Mouse (Mus musculus): ENCODE data around the gene Lamb3. TPM values are rescaled to one million over a fixed set of nuclear protein-coding genes. Genes with fewer than 3 reads are reported as not detected.

Lamb3 gene
- polyA plus RNA-seq, 1 experiment: 2.7 TPM

- peaks cover 43% of the 10 kb centered on the region for H3K4me1 ChIP-seq (ENCODE audit: control insufficient read depth, insufficient read depth, low read length)
- H3K27ac ChIP-seq (ENCODE audit: insufficient read depth, low read depth, low read length): peak overlapping the region; percentile 100
- H3K4me3 ChIP-seq (ENCODE audit: insufficient read depth, low read depth, low read length): no peak overlapping the region
- no peaks in the 10 kb centered on the region for H3K36me3 ChIP-seq (ENCODE audit: control insufficient read depth, insufficient read depth, low read length)
- 36% methylated on average over 5 of the region's 5 CpGs for WGBS
- TF ChIP-seq POLR2A (IDR thresholded peaks at IDR 0.05; ENCODE audit: low read depth, low read length) (no peak), CTCF (conservative IDR thresholded peaks at IDR 0.05; ENCODE audit: insufficient read depth, insufficient read length, low read depth, low read length) (no peak)
- DNase-seq: no peak
- H3K27me3 ChIP-seq (replicated peaks; ENCODE audit: control insufficient read depth, insufficient read depth, low read length): no peaks in the 10 kb centered on the region
Observed at GRCm38 (mm10) chr1:193230935-193231334, 23.4 kb downstream of the Lamb3 start.

GRCm38 (mm10) chr1:193232732-193233131 is 25.2 kb downstream of the Lamb3 start:
- H3K4me1 ChIP-seq (ENCODE audit: control insufficient read depth, insufficient read depth, low read length): peaks cover 29% of the 10 kb centered on the region
- no peaks in the 10 kb centered on the region for H3K27me3 ChIP-seq (replicated peaks; ENCODE audit: control insufficient read depth, insufficient read depth, low read length)
- H3K27ac ChIP-seq (ENCODE audit: insufficient read depth, low read depth, low read length): peak overlapping the region; percentile 3
- no peak overlapping the region for H3K4me3 ChIP-seq (ENCODE audit: insufficient read depth, low read depth, low read length)
- WGBS: 95% methylated on average over 2 of the region's 2 CpGs
- no peak for DNase-seq
- TF ChIP-seq POLR2A (IDR thresholded peaks at IDR 0.05; ENCODE audit: low read depth, low read length): no peak
- no peak for TF ChIP-seq CTCF (conservative IDR thresholded peaks at IDR 0.05; ENCODE audit: insufficient read depth, insufficient read length, low read depth, low read length)
- no peaks in the 10 kb centered on the region for H3K36me3 ChIP-seq (ENCODE audit: control insufficient read depth, insufficient read depth, low read length)

- Histone ChIP-seq H3K27me3 (replicated peaks; ENCODE audit: control insufficient read depth, insufficient read depth, low read length) (no peaks in the 10 kb centered on the region), H3K27ac (ENCODE audit: insufficient read depth, low read depth, low read length) (peak overlapping the region; percentile 94), H3K4me3 (ENCODE audit: insufficient read depth, low read depth, low read length) (no peak overlapping the region), H3K36me3 (ENCODE audit: control insufficient read depth, insufficient read depth, low read length) (no peaks in the 10 kb centered on the region), H3K4me1 (ENCODE audit: control insufficient read depth, insufficient read depth, low read length) (peaks cover 29% of the 10 kb centered on the region)
- 57% methylated on average over 2 of the region's 2 CpGs for WGBS
- TF ChIP-seq POLR2A (IDR thresholded peaks at IDR 0.05; ENCODE audit: low read depth, low read length): no peak
- TF ChIP-seq CTCF (conservative IDR thresholded peaks at IDR 0.05; ENCODE audit: insufficient read depth, insufficient read length, low read depth, low read length): no peak
- peak; percentile 55 for DNase-seq
Observed at GRCm38 (mm10) chr1:193234130-193234645, 26.7 kb downstream of the Lamb3 start.

- no peak overlapping the region for H3K4me3 ChIP-seq (ENCODE audit: insufficient read depth, low read depth, low read length)
- peak overlapping the region; percentile 94 for H3K27ac ChIP-seq (ENCODE audit: insufficient read depth, low read depth, low read length)
- WGBS: 29% methylated on average over 7 of the region's 7 CpGs
- H3K4me1 ChIP-seq (ENCODE audit: control insufficient read depth, insufficient read depth, low read length): peaks cover 28% of the 10 kb centered on the region
- DNase-seq: peak; percentile 79
- no peaks in the 10 kb centered on the region for H3K36me3 ChIP-seq (ENCODE audit: control insufficient read depth, insufficient read depth, low read length)
- no peaks in the 10 kb centered on the region for H3K27me3 ChIP-seq (replicated peaks; ENCODE audit: control insufficient read depth, insufficient read depth, low read length)
- TF ChIP-seq POLR2A (IDR thresholded peaks at IDR 0.05; ENCODE audit: low read depth, low read length): no peak
- TF ChIP-seq CTCF (conservative IDR thresholded peaks at IDR 0.05; ENCODE audit: insufficient read depth, insufficient read length, low read depth, low read length): no peak
Observed at GRCm38 (mm10) chr1:193234930-193235329, 27.4 kb downstream of the Lamb3 start.

- TF ChIP-seq CTCF (conservative IDR thresholded peaks at IDR 0.05; ENCODE audit: insufficient read depth, insufficient read length, low read depth, low read length): 0 out of 2 replicates have a peak, but pooled peaks have one; percentile 10
- TF ChIP-seq POLR2A (IDR thresholded peaks at IDR 0.05; ENCODE audit: low read depth, low read length): no peak
- Histone ChIP-seq H3K27me3 (replicated peaks; ENCODE audit: control insufficient read depth, insufficient read depth, low read length) (no peaks in the 10 kb centered on the region), H3K4me1 (ENCODE audit: control insufficient read depth, insufficient read depth, low read length) (peaks cover 19% of the 10 kb centered on the region), H3K4me3 (ENCODE audit: insufficient read depth, low read depth, low read length) (no peak overlapping the region), H3K27ac (ENCODE audit: insufficient read depth, low read depth, low read length) (no peak overlapping the region), H3K36me3 (ENCODE audit: control insufficient read depth, insufficient read depth, low read length) (no peaks in the 10 kb centered on the region; the same call in 1 of the 2 replicates)
- 65% methylated on average over 4 of the region's 4 CpGs for WGBS
- no peak for DNase-seq
Observed at GRCm38 (mm10) chr1:193238426-193238825, 30.9 kb downstream of the Lamb3 start.

GRCm38 (mm10) chr1:193241436-193241835 is 33.9 kb downstream of the Lamb3 start:
- no peak overlapping the region for H3K27ac ChIP-seq (ENCODE audit: insufficient read depth, low read depth, low read length)
- H3K4me1 ChIP-seq (ENCODE audit: control insufficient read depth, insufficient read depth, low read length): peaks cover 6% of the 10 kb centered on the region; the same call in 1 of the 2 replicates
- no peak overlapping the region for H3K4me3 ChIP-seq (ENCODE audit: insufficient read depth, low read depth, low read length)
- 56% methylated on average over 4 of the region's 4 CpGs for WGBS
- TF ChIP-seq POLR2A (IDR thresholded peaks at IDR 0.05; ENCODE audit: low read depth, low read length) (no peak), CTCF (conservative IDR thresholded peaks at IDR 0.05; ENCODE audit: insufficient read depth, insufficient read length, low read depth, low read length) (no peak)
- H3K27me3 ChIP-seq (replicated peaks; ENCODE audit: control insufficient read depth, insufficient read depth, low read length): no peaks in the 10 kb centered on the region
- no peaks in the 10 kb centered on the region; the same call in 1 of the 2 replicates for H3K36me3 ChIP-seq (ENCODE audit: control insufficient read depth, insufficient read depth, low read length)
- DNase-seq: no peak

- peak; percentile 65 for DNase-seq
- no peaks in the 10 kb centered on the region for H3K27me3 ChIP-seq (replicated peaks; ENCODE audit: control insufficient read depth, insufficient read depth, low read length)
- H3K4me1 ChIP-seq (ENCODE audit: control insufficient read depth, insufficient read depth, low read length): peaks cover 6% of the 10 kb centered on the region; the same call in 1 of the 2 replicates
- TF ChIP-seq CTCF (conservative IDR thresholded peaks at IDR 0.05; ENCODE audit: insufficient read depth, insufficient read length, low read depth, low read length) (no peak), POLR2A (IDR thresholded peaks at IDR 0.05; ENCODE audit: low read depth, low read length) (no peak)
- 71% methylated on average over 8 of the region's 8 CpGs for WGBS
- H3K4me3 ChIP-seq (ENCODE audit: insufficient read depth, low read depth, low read length): no peak overlapping the region
- H3K27ac ChIP-seq (ENCODE audit: insufficient read depth, low read depth, low read length): no peak overlapping the region
- H3K36me3 ChIP-seq (ENCODE audit: control insufficient read depth, insufficient read depth, low read length): no peaks in the 10 kb centered on the region; the same call in 1 of the 2 replicates
Observed at GRCm38 (mm10) chr1:193242238-193242637, 34.7 kb downstream of the Lamb3 start.
